Mouse (Mus musculus) stomach, embryonic 14.5 days (tissue): ENCODE data around the gene Dock6. TPM values are rescaled to one million over a fixed set of nuclear protein-coding genes. Genes with fewer than 3 reads are reported as not detected.

Experiments used
- ATAC-seq: fragments of 200-750 bp; cut with Nextera tagmentation; 2 replicates; pipeline ENCODE4 v1.8.0; 2017; ENCODE audit warnings: low read depth, moderate TSS enrichment; ENCODE audit not compliant: insufficient number of reproducible peaks, insufficient read depth, low FRiP score
- H3K27ac ChIP-seq: fragments of 300-500 bp; sonication (generic); 2 replicates; pipeline ENCODE4 v1.5.1; 2014; ENCODE audit warnings: mild to moderate bottlenecking, low read length, moderate library complexity, mixed read lengths
- H3K27me3 ChIP-seq: fragments of 300-500 bp; sonication (generic); 2 replicates; pipeline ENCODE4 v1.6.1; 2014; ENCODE audit warnings: low read length, control low read depth, mixed read lengths; ENCODE audit not compliant: control insufficient read depth, insufficient read depth
- H3K36me3 ChIP-seq: fragments of 300-500 bp; sonication (generic); 2 replicates; pipeline ENCODE4 v1.6.1; 2014; ENCODE audit warnings: mild to moderate bottlenecking, control low read depth, low read length, moderate library complexity, mixed read lengths; ENCODE audit not compliant: control insufficient read depth, insufficient read depth
- H3K4me1 ChIP-seq: fragments of 300-500 bp; sonication (generic); 2 replicates; pipeline ENCODE4 v1.6.1; 2014; ENCODE audit warnings: low read length, control low read depth, mixed read lengths; ENCODE audit not compliant: control insufficient read depth, insufficient read depth
- H3K4me2 ChIP-seq: fragments of 300-500 bp; sonication (generic); replicated peaks from 2 replicates; pipeline ENCODE4 v1.6.1; 2014; ENCODE audit warnings: low read depth, low read length, control low read depth
- H3K4me3 ChIP-seq: fragments of 300-500 bp; sonication (generic); 2 replicates; pipeline ENCODE4 v1.5.1; 2014; ENCODE audit warnings: low read depth, low read length, control low read depth
- H3K9ac ChIP-seq: fragments of 300-500 bp; sonication (generic); replicated peaks from 2 replicates; pipeline ENCODE4 v1.6.1; 2014; ENCODE audit warnings: low read depth, mild to moderate bottlenecking, control low read depth, low read length, moderate library complexity, mixed read lengths
- H3K9me3 ChIP-seq: fragments of 300-500 bp; sonication (generic); 2 replicates; pipeline ENCODE4 v1.6.1; 2016; ENCODE audit warnings: low read depth, low read length, control low read depth; ENCODE audit not compliant: control insufficient read depth
- WGBS: fragments of 180-500 bp; shearing (Covaris S2); extraction: QIAGEN DNeasy Blood & Tissue Kit; methylation state at CpG from one replicate; pipeline ENCODE4 v1.1.7; 2014; 5-methylcytosine and 5-hydroxymethylcytosine counted together
- polyA plus RNA-seq: library from polyadenylated mRNA; unstranded; fragments of >200 nt; fragmentation: Nextera tagmentation; extraction: Ambion mirVana; gene quantifications from 2 replicates; pipeline ENCODE4 v1.2.1, GENCODE M21; 2014

The Dock6 gene
- polyA plus RNA-seq, 1 experiment from 2014 or later: 45.1 TPM

- H3K36me3 ChIP-seq: peaks cover 24% of the 10 kb centered on the region
- 84% methylated on average over 14 of the region's 14 CpGs for WGBS
Measured at GRCm38 (mm10) chr9:21829834-21830460, 22.5 kb downstream of the Dock6 start.

GRCm38 (mm10) chr9:21824366-21824765, 28.1 kb downstream of the Dock6 start:
- H3K4me3 ChIP-seq: no peak overlapping the region
- 61% methylated on average over 10 of the region's 10 CpGs for WGBS
- no peaks in the 10 kb centered on the region for H3K9me3 ChIP-seq
- H3K27ac ChIP-seq: no peak overlapping the region
- H3K4me2 ChIP-seq: no peak overlapping the region
- H3K9ac ChIP-seq: no peak overlapping the region
- H3K27me3 ChIP-seq: no peaks in the 10 kb centered on the region
- H3K36me3 ChIP-seq: peaks cover 20% of the 10 kb centered on the region
- ATAC-seq: no peak
- H3K4me1 ChIP-seq: no peaks in the 10 kb centered on the region

More at GRCm38 (mm10) chr9:21829834-21830460, 22.5 kb downstream of the Dock6 start:
- H3K9ac ChIP-seq: no peak overlapping the region
- H3K4me2 ChIP-seq: no peak overlapping the region
- no peaks in the 10 kb centered on the region for H3K9me3 ChIP-seq
- H3K4me1 ChIP-seq: no peaks in the 10 kb centered on the region
- H3K27me3 ChIP-seq: no peaks in the 10 kb centered on the region
- ATAC-seq: no peak
- H3K27ac ChIP-seq: no peak overlapping the region
- H3K4me3 ChIP-seq: no peak overlapping the region

- no peak overlapping the region for H3K4me2 ChIP-seq
- 52% methylated on average over 4 of the region's 4 CpGs for WGBS
- H3K9ac ChIP-seq: no peak overlapping the region
- H3K27ac ChIP-seq: no peak overlapping the region
- H3K9me3 ChIP-seq: no peaks in the 10 kb centered on the region
- H3K4me3 ChIP-seq: no peak overlapping the region
- no peaks in the 10 kb centered on the region for H3K27me3 ChIP-seq
- no peak for ATAC-seq
- peaks cover 19% of the 10 kb centered on the region for H3K36me3 ChIP-seq
- H3K4me1 ChIP-seq: no peaks in the 10 kb centered on the region
Measured at GRCm38 (mm10) chr9:21823957-21824356, 28.5 kb downstream of the Dock6 start.

- 75% methylated on average over 6 of the region's 6 CpGs for WGBS
- no peak for ATAC-seq
- H3K27me3 ChIP-seq: no peaks in the 10 kb centered on the region
Measured at GRCm38 (mm10) chr9:21822686-21823085, 29.7 kb downstream of the Dock6 start.

GRCm38 (mm10) chr9:21820183-21820582, 32.3 kb downstream of the Dock6 start:
- Histone ChIP-seq H3K4me2 (no peak overlapping the region), H3K36me3 (peaks cover 46% of the 10 kb centered on the region)
- WGBS: 89% methylated on average over 12 of the region's 12 CpGs

More at GRCm38 (mm10) chr9:21822686-21823085, 29.7 kb downstream of the Dock6 start:
- H3K4me3 ChIP-seq: no peak overlapping the region
- H3K36me3 ChIP-seq: peaks cover 25% of the 10 kb centered on the region
- no peaks in the 10 kb centered on the region for H3K9me3 ChIP-seq
- no peaks in the 10 kb centered on the region for H3K4me1 ChIP-seq
- no peak overlapping the region for H3K4me2 ChIP-seq
- H3K9ac ChIP-seq: no peak overlapping the region
- H3K27ac ChIP-seq: no peak overlapping the region

GRCm38 (mm10) chr9:21819181-21819729, 33.2 kb downstream of the Dock6 start:
- no peaks in the 10 kb centered on the region for H3K4me1 ChIP-seq
- H3K27me3 ChIP-seq: no peaks in the 10 kb centered on the region
- no peaks in the 10 kb centered on the region for H3K9me3 ChIP-seq
- H3K27ac ChIP-seq: no peak overlapping the region
- H3K4me2 ChIP-seq: no peak overlapping the region
- no peak for ATAC-seq
- H3K4me3 ChIP-seq: no peak overlapping the region
- 94% methylated on average over 2 of the region's 2 CpGs for WGBS
- peaks cover 51% of the 10 kb centered on the region for H3K36me3 ChIP-seq
- H3K9ac ChIP-seq: no peak overlapping the region

More at GRCm38 (mm10) chr9:21820183-21820582, 32.3 kb downstream of the Dock6 start:
- Histone ChIP-seq H3K4me3 (no peak overlapping the region), H3K27me3 (no peaks in the 10 kb centered on the region), H3K9me3 (no peaks in the 10 kb centered on the region), H3K4me1 (no peaks in the 10 kb centered on the region), H3K9ac (no peak overlapping the region), H3K27ac (no peak overlapping the region)
- ATAC-seq: no peak

GRCm38 (mm10) chr9:21818561-21818960, 33.9 kb downstream of the Dock6 start:
- no peak overlapping the region for H3K4me3 ChIP-seq
- H3K27me3 ChIP-seq: no peaks in the 10 kb centered on the region
- H3K9me3 ChIP-seq: no peaks in the 10 kb centered on the region
- H3K4me2 ChIP-seq: no peak overlapping the region
- no peak overlapping the region for H3K9ac ChIP-seq
- WGBS: 86% methylated on average over 6 of the region's 6 CpGs
- no peak for ATAC-seq
- no peaks in the 10 kb centered on the region for H3K4me1 ChIP-seq
- no peak overlapping the region for H3K27ac ChIP-seq
- peaks cover 54% of the 10 kb centered on the region for H3K36me3 ChIP-seq

- H3K9me3 ChIP-seq: no peaks in the 10 kb centered on the region
- H3K4me3 ChIP-seq: no peak overlapping the region
- WGBS: 90% methylated on average over 4 of the region's 4 CpGs
- no peaks in the 10 kb centered on the region for H3K27me3 ChIP-seq
- H3K4me1 ChIP-seq: no peaks in the 10 kb centered on the region
- H3K27ac ChIP-seq: no peak overlapping the region
- no peak for ATAC-seq
- H3K4me2 ChIP-seq: no peak overlapping the region
- H3K9ac ChIP-seq: no peak overlapping the region
- peaks cover 57% of the 10 kb centered on the region for H3K36me3 ChIP-seq
Measured at GRCm38 (mm10) chr9:21818125-21818524, 34.3 kb downstream of the Dock6 start.
